Mouse (Mus musculus) heart, embryonic 15.5 days (tissue): Measurements from ENCODE around the gene Fam133b. TPM values are rescaled to one million over a fixed set of nuclear protein-coding genes. Genes with fewer than 3 reads are reported as not detected.
"Not testable (repeated sequence)": the region's sequence is repeated elsewhere in the genome, so short reads cannot be mapped to it uniquely, and the experiment has no call there.

Experiments
- ATAC-seq: fragments of 200-750 bp; cut with Nextera tagmentation; replicated peaks from 2 replicates; pipeline ENCODE4 v1.8.0; 2017; ENCODE audit warnings: low read depth, moderate TSS enrichment; ENCODE audit not compliant: insufficient number of reproducible peaks, insufficient read depth, low FRiP score
- H3K27ac ChIP-seq: fragments of 300-500 bp; sonication (generic); 2 replicates; pipeline ENCODE4 v1.5.1; 2015; ENCODE audit warnings: mild to moderate bottlenecking, inconsistent platforms
- H3K27me3 ChIP-seq: fragments of 300-500 bp; sonication (generic); 2 replicates; pipeline ENCODE4 v1.6.1; 2015; ENCODE audit warnings: inconsistent platforms
- H3K36me3 ChIP-seq: fragments of 300-500 bp; sonication (generic); 2 replicates; pipeline ENCODE4 v1.6.1; 2015; ENCODE audit warnings: mild to moderate bottlenecking, inconsistent platforms
- H3K4me1 ChIP-seq: fragments of 300-500 bp; sonication (generic); replicated peaks from 2 replicates; pipeline ENCODE4 v1.6.1; 2015; ENCODE audit warnings: inconsistent platforms
- H3K4me2 ChIP-seq: fragments of 300-500 bp; sonication (generic); 2 replicates; pipeline ENCODE4 v1.6.1; 2015; ENCODE audit warnings: inconsistent platforms, mild to moderate bottlenecking, moderate library complexity
- H3K4me3 ChIP-seq: fragments of 300-500 bp; sonication (generic); 2 replicates; pipeline ENCODE4 v1.5.1; 2015; ENCODE audit warnings: mild to moderate bottlenecking, inconsistent platforms
- H3K9ac ChIP-seq: fragments of 300-500 bp; sonication (generic); 2 replicates; pipeline ENCODE4 v1.6.1; 2015; ENCODE audit warnings: mild to moderate bottlenecking, inconsistent platforms
- H3K9me3 ChIP-seq: fragments of 300-500 bp; sonication (generic); replicated peaks from 2 replicates; pipeline ENCODE4 v1.6.1; 2016; ENCODE audit warnings: inconsistent platforms
- WGBS: fragments of 180-500 bp; shearing (Covaris S2); methylation state at CpG from one replicate; pipeline ENCODE4 v1.1.7; 2015; ENCODE audit warnings: mixed read lengths; 5-methylcytosine and 5-hydroxymethylcytosine counted together
- polyA plus RNA-seq: library from polyadenylated mRNA; unstranded; fragments of >200 nt; fragmentation: Nextera tagmentation; extraction: Ambion mirVana; gene quantifications from 2 replicates; pipeline ENCODE4 v1.2.1, GENCODE M21; 2015

Fam133b gene
- polyA plus RNA-seq, 1 experiment from 2014 or later = 16.8 TPM

DNA sequence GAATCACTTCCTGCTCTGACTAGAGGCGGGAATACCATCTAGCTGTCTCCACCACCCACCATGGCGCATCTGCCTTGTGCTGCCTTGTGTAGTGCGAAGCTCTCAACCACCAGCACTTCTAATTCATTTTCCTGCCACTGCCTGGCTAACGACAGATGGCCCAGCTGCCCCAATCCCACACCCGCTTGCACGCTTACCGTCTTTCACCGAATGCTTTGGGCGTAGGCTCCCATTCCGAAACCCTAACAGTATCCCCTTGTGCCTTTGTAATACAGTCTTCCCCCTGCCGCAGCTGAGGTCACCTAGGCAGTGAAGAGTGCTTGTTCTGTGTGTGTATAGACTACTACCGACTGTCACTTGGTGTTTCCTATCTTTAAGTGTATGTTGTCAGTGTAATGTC, 21.9 kb upstream of the Fam133b start:
- H3K36me3 ChIP-seq = peaks cover 32% of the 10 kb centered on the region
- H3K9ac ChIP-seq = no peak overlapping the region
- WGBS = 89% methylated on average over 12 of the region's 12 CpGs
- H3K9me3 ChIP-seq = no peaks in the 10 kb centered on the region
- H3K4me3 ChIP-seq = no peak overlapping the region
- ATAC-seq = no peak
- no peaks in the 10 kb centered on the region for H3K27me3 ChIP-seq
- no peaks in the 10 kb centered on the region for H3K4me1 ChIP-seq
- H3K4me2 ChIP-seq = no peak overlapping the region
- H3K27ac ChIP-seq = no peak overlapping the region

DNA sequence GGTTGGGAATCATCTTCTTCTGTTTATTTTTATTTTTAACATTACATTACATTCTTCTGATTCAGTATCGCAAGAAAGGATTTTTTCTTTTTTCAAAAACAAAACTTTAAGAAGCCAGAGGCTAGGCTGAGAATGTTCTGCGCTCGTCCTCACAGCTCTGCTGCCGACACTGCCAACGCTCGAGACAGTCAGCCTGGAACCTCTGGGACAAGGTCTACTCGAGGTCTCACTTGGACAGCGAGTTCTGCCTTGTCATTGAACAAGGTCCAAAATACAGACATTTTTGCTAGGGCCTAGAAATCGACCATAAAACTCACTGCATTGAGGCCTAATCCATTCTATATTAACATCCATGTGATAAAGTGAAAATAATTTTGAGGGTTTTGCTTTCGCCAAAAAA, 20.8 kb upstream of the Fam133b start:
- Histone ChIP-seq H3K27me3 (no peaks in the 10 kb centered on the region), H3K9me3 (no peaks in the 10 kb centered on the region), H3K4me3 (no peak overlapping the region), H3K9ac (no peak overlapping the region), H3K36me3 (peaks cover 32% of the 10 kb centered on the region), H3K4me1 (no peaks in the 10 kb centered on the region), H3K4me2 (no peak overlapping the region), H3K27ac (no peak overlapping the region)
- no peak for ATAC-seq
- WGBS = 90% methylated on average over 10 of the region's 10 CpGs

DNA sequence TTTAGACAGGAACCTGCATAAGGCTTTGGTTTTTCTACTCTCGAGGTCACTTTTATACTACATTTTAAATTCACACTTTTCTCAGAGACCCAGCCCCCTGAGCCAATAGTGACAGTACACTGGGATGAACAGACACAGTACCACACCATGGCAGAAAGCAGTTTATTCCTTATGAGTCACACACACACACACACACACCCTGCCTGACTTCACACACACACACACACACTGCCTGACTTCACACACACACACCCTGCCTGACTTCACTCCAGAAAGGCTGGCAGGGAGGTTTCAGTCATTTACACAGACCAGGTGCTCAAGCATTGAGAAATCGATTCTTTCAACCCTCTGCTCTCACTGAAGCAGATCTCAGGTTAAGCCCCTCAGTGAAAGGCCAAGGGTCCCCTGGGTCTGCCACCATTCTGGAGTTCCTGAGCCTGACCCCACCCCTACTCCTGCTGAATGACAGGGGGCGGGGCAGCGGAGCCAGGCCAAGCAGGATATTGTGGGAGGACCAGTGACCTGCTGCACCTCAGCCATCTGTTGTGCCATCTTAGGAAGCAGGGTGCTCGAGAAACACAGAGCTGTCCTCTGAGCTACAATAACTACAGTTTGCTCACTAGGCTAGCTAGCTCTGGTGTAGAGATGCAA, 16.5 kb upstream of the Fam133b start:
- Histone ChIP-seq H3K27me3 (no peaks in the 10 kb centered on the region), H3K27ac (no peak overlapping the region), H3K4me1 (no peaks in the 10 kb centered on the region), H3K9me3 (no peaks in the 10 kb centered on the region), H3K4me2 (no peak overlapping the region), H3K9ac (no peak overlapping the region), H3K4me3 (no peak overlapping the region), H3K36me3 (peaks cover 12% of the 10 kb centered on the region)
- ATAC-seq = no peak
- 56% methylated on average over 5 of the region's 5 CpGs for WGBS

DNA sequence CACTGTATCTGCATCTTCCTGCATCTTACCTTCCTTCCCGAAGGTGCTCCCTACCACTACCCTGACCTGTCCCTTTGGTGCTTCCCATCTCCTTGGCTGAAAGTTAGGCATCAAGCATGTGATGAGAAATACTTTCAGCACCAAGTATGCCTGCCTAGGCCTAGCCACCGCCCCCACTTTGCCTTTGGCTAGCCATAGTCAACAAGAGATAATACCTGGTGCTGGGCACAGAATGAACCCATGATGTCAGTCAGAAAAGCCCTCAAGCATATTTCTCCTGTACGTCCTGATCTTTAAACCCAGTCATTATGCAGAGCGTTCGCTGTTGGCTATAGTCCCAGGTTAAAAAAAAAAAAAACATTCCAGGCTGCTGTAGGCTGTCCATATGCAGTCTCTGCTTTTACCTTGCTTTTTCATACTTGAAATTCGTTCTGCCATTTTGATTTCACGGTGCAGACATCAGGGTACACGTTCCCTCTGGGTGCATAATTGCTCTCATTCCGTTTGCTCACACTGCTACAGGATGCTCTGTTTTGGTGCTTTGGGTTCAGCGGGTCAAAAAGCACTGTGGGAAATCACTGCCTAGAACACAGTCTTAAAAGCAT, 13.9 kb upstream of the Fam133b start:
- no peak overlapping the region for H3K4me2 ChIP-seq
- no peaks in the 10 kb centered on the region for H3K9me3 ChIP-seq
- no peaks in the 10 kb centered on the region for H3K36me3 ChIP-seq
- 73% methylated on average over 10 of the region's 10 CpGs for WGBS
- H3K4me3 ChIP-seq = no peak overlapping the region
- H3K4me1 ChIP-seq = no peaks in the 10 kb centered on the region
- no peak for ATAC-seq
- H3K9ac ChIP-seq = no peak overlapping the region
- no peaks in the 10 kb centered on the region for H3K27me3 ChIP-seq
- H3K27ac ChIP-seq = no peak overlapping the region

DNA sequence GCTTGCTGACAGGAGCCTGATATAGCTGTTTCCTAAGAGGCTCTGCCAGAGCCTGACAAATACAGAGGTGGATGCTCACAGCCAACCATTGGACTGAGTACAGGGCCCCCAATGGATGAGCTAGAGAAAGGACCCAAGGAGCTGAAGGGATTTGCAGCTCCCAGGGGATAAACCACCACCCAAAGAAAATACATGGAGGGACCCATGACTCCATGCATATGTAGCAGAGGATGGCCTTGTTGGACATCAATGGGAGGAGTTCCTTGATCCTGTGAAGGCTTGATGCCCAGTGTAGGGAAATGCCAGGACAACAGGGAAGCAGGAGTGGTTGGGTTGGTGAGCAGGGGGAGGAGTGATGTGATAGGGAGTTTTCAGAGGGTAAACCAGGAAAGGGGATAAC, 11.6 kb upstream of the Fam133b start:
- ATAC-seq, H3K36me3 ChIP-seq, H3K9ac ChIP-seq, H3K27ac ChIP-seq, H3K4me2 ChIP-seq, H3K4me1 ChIP-seq, H3K4me3 ChIP-seq, H3K9me3 ChIP-seq, H3K27me3 ChIP-seq: not testable (repeated sequence)

DNA sequence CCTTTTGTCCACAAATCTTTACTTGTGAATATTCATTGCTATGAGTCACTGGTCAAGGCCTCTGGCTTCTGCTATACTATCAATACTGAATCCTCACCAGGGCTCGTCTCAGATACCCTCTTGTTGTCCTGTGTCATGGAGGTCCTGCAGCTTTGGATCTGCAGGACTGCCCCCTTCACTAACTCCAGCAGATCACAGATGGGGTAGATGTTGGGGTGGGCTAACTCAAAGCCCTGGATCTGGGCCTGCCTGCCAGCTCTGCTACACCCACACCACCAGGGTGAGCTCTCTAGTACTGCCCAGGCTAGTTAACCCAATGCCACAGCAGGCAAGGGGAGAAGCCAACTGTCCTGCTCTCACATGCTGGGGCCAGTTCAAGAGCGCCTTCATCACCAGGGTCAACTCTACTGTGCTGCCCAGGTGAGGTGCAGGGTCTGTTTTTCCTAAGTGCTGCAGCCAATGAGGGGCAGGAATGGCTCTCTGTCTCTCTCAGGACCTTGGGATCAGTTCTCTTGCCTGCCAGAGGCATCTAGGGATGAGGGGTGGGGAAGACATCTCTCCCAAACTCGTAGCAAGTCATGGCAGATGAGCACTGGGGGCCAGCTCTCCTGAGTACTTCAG, 6.9 kb upstream of the Fam133b start:
- Histone ChIP-seq H3K4me1 (no peaks in the 10 kb centered on the region), H3K27me3 (no peaks in the 10 kb centered on the region), H3K4me2 (no peak overlapping the region), H3K9ac (no peak overlapping the region), H3K36me3 (no peaks in the 10 kb centered on the region), H3K27ac (no peak overlapping the region), H3K9me3 (no peaks in the 10 kb centered on the region), H3K4me3 (no peak overlapping the region)
- 0 out of 2 replicates have a peak, but pooled peaks have one; percentile 10 for ATAC-seq
- 61% methylated on average over 3 of the region's 3 CpGs for WGBS

DNA sequence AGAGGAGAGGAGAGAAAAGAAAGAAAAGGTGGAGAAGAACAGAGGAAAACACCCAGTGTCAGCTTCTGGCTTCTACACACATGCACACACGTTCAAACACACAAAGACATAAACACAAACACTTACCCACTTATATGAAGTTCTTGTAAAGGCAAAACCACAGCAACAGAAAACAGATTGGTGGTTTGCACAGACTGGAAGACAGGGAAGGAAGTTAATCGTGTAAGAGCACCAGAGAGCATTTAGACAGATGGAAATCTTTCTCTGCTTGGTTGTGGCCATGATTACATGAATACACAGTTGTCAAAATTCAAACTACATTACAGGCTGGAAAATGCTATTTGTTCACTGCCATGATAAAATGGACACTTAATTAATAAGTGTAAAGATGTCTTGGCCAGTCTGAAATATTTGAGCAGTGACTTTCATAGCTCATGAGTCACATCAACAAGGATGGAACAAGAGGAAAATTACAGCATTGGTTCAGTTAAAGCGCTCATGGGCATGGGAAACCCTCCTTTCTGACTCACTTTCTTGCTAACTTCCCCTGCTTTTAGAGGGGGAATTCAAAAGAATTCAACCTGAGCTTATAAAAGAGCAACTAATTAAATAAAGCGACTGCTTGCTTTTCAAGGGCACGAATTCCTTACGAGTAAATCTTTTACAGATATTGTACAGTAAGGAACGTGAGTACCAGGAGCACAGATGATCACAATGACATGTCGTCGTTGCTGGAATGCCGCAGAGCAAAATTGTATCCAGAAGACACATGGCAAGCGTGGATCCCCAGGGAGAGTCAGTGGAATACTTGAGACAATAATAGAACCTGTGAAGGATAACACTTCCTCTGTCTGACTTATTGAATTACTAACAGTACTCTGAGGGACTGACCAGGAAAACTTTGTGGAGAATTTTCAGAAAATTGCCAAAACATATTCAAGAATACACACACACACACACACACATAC, 4.8 kb upstream of the Fam133b start:
- no peak overlapping the region for H3K4me2 ChIP-seq
- 53% methylated on average over 11 of the region's 11 CpGs for WGBS
- H3K27ac ChIP-seq = no peak overlapping the region

DNA sequence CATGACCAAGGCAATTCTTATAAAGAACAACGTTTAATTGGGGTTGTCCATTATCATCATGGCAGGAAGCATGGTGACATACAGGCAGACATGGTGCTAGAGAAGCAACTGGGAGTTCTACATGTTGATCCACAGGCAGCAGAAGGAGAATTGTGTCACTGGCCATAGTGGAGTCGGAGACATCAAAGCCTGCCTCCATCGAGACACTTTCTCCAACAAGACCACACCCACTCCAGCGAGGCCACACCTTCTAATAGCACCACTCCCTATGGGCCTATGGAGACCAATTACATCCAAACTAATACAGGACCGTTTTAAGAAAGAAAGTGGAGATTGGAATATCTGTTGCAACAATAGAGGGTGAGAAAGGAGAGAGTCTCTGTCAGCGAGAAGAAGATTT, 1.8 kb upstream of the Fam133b start:
- no peaks in the 10 kb centered on the region for H3K27me3 ChIP-seq
- H3K9me3 ChIP-seq = no peaks in the 10 kb centered on the region
- no peak overlapping the region for H3K9ac ChIP-seq
- ATAC-seq = no peak
- H3K4me2 ChIP-seq = no peak overlapping the region
- peaks cover 12% of the 10 kb centered on the region for H3K4me1 ChIP-seq
- no peaks in the 10 kb centered on the region for H3K36me3 ChIP-seq
- no peak overlapping the region for H3K27ac ChIP-seq
- 72% methylated on average over 6 of the region's 6 CpGs for WGBS
- H3K4me3 ChIP-seq = no peak overlapping the region

More for the DNA sequence above, 4.8 kb upstream of the Fam133b start:
- no peak overlapping the region for H3K4me3 ChIP-seq
- H3K27me3 ChIP-seq = no peaks in the 10 kb centered on the region
- ATAC-seq = no peak
- H3K36me3 ChIP-seq = no peaks in the 10 kb centered on the region
- no peaks in the 10 kb centered on the region for H3K9me3 ChIP-seq
- no peak overlapping the region for H3K9ac ChIP-seq
- peaks cover 3% of the 10 kb centered on the region for H3K4me1 ChIP-seq

DNA sequence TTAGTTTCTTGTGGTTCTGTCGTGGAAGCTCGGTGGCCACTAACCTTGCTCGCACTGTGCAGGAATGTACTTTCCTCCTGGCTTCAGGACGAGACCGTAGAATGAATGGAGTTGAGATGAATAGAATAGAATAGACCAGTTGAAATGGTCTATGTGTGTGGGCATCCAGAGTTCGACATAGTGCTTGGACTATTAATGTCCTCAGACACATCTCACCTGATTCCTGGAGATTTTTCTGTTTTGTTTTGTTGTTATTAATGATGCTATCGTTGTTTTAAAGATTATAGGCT, 792 bp downstream of the Fam133b start:
- Histone ChIP-seq H3K9ac (peak overlapping the region; percentile 95), H3K27ac (peak overlapping the region; percentile 88; the same call in 1 of the 2 replicates), H3K4me1 (peaks cover 12% of the 10 kb centered on the region), H3K4me2 (peak overlapping the region; percentile 74), H3K9me3 (no peaks in the 10 kb centered on the region), H3K36me3 (no peaks in the 10 kb centered on the region), H3K27me3 (no peaks in the 10 kb centered on the region), H3K4me3 (peak overlapping the region; percentile 97)
- WGBS = 8% methylated on average over 7 of the region's 7 CpGs
- no peak for ATAC-seq

DNA sequence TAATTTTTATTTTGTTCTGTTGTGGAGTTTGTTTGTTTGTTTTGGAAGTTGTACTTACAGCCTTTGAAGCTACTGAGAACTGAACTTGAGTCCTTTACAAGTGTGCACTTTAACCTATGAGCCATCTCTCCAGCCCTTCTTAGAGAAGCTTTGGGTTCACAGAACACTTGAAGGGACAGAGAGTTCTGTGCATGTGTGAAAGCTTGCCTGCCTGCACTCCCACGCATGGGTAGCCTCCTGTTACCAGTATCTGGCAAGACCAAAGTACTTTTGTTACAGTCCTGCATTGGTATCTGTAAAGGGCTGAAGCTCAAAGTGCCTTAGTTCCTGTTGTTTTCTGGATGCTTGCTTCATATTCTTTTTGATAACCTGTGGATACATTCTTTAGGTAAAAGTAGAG, 2.6 kb downstream of the Fam133b start:
- Histone ChIP-seq H3K27me3 (no peaks in the 10 kb centered on the region), H3K36me3 (no peaks in the 10 kb centered on the region), H3K4me2 (no peak overlapping the region), H3K9ac (no peak overlapping the region), H3K4me1 (peaks cover 12% of the 10 kb centered on the region), H3K4me3 (no peak overlapping the region), H3K27ac (no peak overlapping the region), H3K9me3 (no peaks in the 10 kb centered on the region)
- no peak for ATAC-seq
- WGBS = 72% methylated on average over 1 of the region's 1 CpGs

DNA sequence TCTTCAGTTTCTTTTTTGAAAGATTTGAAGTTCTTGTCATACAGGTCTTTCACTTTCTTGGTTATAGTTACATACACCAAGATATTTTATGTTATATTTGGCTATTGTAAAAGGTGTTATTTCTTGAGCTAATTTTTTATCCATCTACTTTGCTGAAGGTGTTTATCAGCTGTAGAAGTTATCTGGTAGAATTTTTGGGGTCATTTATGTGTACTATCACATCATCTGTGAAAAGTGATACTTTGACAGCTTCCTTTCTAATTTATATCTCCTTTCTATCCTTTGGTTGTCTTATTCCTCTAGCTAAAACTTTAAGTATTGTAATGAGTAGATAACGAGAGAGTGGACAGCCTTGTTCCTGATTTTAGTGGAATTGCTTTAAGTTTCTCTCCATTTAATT, 7.8 kb downstream of the Fam133b start:
- 0 out of 2 replicates have a peak, but pooled peaks cover 2% of the 10 kb centered on the region for H3K4me1 ChIP-seq
- H3K4me3 ChIP-seq = no peak overlapping the region
- H3K27ac ChIP-seq = no peak overlapping the region
- no peak for ATAC-seq
- H3K4me2 ChIP-seq = no peak overlapping the region
- WGBS = 96% methylated on average over 1 of the region's 1 CpGs
- no peaks in the 10 kb centered on the region for H3K27me3 ChIP-seq
- peaks cover 9% of the 10 kb centered on the region for H3K36me3 ChIP-seq
- no peak overlapping the region for H3K9ac ChIP-seq
- no peaks in the 10 kb centered on the region for H3K9me3 ChIP-seq
